Mouse (Mus musculus) gastrocnemius, postnatal 10 days (tissue): Measurements from ENCODE around the gene Scel. TPM values are rescaled to one million over a fixed set of nuclear protein-coding genes. Genes with fewer than 3 reads are reported as not detected.

Experiments used
- DNase-seq: peaks from one replicate; pipeline ENCODE4 v3.0.0; 2021; ENCODE audit warnings: mixed read lengths
- total RNA-seq, 2 experiments: library from RNA; stranded (reverse); gene quantifications; 2 replicates each; pipeline ENCODE4 v1.2.3; 2021

The Scel gene
- total RNA-seq, 2 experiments from 2014 or later, result 0.14 TPM; not detected in 1

DNA sequence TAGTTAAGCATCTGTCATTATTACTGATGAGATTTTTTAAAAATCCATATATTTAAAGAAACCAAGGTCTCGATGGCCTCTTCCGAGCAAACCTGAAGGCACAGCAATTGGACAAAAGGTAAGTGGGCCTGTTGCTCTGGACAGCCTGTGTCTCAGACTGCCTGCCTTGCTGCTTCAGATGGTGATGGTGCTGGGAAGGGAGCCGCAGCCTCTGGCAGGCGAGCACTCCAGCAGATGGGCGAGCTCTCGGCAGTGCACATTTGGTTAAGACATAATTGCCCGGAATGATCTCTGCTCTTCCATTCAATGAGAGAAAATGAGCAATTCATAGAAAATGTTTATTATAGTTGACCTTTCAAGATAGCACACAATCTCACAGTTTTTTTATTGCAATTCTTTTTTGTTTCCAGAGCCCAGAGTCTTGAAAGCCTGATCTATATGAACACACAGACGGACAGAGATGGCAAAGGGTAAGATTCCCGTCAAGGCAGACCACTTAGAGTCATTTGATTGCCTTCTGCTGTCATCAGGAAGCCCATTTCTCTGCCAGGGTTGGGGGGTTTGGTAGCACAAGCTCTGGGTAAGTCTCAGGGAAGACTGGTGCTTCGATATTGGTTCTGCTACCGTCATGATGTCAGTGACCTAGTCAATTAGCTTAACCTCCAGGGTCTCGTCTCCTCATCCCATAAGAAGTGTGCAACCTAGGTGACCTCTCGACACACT lies 58.6 kb downstream of the Scel start:
- DNase-seq, result no peak

DNA sequence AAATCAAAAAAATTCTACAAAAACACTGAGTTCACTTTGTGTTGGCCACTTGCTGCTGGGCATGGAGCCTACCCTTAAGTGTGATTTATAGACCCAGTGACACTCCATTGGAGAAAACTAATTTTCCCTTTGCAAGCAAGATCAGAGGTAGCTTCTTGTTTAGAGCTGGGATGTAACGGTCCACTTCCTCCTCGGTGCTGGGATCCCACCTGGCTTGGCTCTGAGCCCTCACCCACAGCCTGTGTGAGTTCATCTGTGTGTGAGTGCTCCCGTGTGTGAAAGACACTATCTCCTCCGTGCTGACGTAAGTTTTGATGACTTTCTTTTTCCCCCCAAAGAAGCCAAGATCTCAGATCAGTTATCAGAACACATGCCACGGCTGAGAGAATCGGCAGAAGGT lies 62.7 kb downstream of the Scel start:
- DNase-seq, result no peak

DNA sequence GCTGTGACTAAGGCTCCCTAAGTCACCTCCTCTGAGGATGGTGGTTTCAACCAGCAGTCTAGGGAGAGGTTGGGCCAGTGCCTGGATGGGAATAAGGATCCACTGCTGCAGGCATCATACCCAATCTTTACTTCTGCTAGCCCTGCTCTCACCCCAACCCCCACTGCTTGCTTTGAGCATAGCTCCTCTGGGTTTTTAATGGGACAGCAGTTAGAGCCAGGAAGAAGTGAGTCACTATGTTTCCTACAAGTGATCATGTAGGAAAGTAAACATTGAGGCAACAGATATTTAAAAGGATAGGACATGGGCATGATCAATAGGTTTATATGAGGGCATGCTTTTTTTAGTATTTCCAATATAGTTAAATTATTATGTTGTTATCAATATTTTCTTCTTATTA lies 63.9 kb downstream of the Scel start:
- no peak for DNase-seq

DNA sequence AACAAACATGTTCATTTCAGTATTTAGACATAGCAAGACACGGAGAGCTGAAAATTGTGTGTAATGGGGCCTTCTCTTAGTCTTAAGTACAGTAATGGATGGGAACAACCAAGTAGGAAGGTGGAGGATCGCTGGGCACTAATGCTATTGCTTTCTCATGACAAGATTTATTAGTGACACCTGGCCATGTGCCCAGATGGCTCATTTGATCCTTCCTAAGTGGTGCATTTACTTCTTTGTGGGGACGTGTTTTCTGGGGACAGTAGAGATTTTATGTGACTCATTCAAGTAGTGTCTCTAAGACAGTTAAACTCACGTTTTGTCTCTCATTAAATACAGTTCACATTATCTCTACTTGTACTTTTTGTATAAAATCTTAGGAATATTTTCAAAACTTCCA lies 73.5 kb downstream of the Scel start:
- peak; percentile 10 for DNase-seq

DNA sequence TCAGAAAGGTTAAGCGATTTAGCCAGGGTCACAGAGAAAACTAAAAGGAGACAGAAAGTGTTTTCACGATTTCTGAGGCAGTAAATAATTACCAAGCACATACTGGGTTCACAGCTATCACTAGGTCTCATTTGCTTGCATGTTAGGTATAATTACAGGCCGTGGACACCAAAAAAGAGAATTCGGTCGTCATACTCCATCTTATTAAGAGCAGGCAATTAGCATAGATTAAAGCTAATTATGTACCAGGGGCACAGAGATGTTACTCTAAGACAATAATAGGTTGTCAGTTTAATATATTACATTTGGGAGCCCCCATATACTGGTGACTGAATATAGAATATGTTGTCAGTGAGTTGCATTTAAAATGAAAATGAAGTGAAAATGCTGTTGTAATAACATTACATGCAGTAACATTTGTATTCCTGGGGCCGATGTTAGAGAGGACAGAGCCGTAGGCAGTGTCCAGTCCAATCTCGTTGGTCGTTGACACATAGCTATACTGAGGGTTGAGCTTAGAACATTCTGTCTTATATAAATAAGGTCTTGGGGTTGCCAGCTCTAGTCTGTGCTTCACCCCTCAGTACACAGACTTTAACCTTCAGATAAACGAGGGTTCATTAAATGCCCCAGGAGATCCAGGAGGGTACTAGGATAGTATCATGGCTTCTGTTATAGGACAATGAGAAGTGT lies 74.2 kb downstream of the Scel start:
- DNase-seq, result no peak

DNA sequence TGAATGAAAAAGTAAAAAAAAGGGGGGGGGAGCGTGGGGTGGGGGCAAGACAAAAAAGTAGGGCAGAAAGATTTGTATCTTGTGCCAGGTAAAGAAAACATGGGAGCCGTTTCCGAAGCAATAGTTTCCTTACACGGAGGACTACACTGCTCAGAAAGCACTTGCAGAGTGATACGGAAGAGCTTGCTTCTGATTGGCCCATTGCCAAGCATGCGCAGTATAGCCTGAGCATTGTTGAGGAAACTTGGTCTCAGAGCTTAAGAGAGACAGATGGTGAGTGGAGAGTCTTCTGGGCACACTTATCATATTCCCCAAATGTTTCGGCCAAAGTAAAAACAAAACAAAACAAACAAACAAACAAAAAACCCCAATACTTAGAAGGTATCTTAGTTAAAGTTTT lies 76.7 kb downstream of the Scel start:
- no peak for DNase-seq

DNA sequence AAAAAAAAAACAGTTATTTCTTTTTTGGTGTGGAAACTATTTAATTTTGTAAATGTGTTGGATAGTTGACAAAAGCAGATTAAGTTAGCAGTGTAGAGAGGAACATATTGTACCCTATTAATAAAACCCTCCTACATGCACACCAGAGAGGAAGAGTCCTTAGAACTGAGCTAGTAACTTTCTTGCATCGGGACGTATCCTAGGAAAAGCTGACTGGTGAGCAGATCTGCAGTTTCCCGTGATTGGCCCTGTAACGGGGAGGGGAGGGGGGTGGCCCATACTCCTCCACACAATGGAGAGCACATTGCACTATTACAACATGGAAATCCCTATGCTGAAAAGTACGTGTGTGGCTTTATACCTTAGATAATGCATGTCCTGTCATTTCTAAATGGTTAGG lies 82.7 kb downstream of the Scel start:
- no peak for DNase-seq

DNA sequence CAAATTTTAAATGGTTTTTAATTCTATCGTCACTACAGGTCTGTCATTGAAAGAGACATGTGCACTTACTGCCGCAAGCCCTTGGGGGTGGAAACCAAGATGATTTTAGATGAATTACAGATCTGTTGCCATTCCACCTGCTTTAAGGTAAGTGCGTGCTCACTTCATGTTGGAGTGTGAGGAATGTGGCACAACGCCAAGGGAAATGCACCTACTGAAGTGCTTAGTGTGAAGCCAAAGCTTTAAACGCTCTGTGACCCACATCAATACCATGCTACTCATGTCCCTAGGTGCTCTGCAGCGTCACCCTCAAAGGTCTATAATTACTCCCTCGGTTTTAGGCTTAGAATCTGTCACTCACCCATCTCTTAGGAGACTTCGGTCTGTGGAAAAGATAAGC lies 94.9 kb downstream of the Scel start:
- no peak for DNase-seq

DNA sequence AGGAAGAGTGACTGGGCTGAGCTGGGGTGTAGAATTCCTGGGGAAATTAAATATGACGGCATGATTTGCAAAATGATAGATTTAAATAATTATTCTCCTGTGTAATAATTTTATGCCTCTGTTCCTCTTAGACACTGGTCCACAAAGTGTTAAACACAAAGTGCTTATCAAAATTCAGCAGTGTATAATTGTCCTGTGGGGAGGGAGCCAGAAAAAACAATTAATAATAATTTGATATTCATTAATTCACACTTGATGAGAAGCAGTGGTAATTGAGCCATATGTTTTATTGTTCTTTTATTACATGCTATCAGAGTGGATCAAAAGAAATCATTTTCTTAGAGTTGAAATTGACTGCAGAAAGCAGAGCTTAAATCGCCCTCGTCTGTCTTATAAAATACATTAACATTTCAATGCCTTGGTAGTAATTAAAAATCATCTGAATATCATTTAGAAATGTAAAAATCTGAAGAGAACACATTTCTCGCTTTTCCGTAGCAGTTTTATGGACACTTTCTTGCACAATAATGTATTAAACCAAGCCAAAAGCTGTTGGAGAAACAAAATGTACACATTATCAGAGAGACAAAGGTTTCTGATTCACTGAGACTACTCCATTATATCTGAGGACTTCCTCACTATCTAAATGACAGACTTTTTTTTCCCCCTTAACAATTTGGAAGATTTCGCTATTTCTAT lies 100.6 kb downstream of the Scel start:
- DNase-seq, result no peak

DNA sequence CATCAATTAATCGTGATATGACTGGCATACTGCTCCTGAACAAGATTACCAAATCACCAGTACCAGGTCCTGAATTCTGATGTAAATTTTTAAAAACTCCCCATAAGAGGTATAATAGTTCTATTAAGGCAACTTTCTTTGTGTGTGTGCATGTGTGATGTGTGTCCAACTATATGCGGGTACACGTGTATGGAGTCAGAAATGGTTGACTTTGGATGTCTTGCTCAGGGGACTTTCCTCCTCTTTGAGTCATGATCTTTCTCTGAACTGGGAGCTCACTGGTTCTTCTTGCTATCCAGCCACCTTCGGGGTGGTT lies 101.1 kb downstream of the Scel start:
- DNase-seq, result no peak

DNA sequence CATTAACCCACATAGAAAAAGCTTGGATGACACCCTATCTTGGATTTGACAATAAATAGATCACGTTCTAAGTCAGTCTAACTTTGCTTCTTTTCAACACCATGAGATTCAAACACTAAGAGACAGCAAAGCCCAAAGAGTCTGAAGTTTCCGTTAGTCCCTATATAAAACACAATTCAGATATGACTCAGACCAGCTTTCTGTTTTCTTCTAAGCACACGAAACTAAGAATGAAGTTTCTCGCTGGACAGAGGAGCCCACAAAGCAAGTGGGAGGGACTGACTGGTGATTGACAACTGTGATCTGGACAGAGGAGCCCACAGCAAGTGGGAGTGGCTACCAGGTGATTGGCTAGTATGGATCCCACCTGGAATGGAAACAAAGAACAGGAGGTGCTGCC lies 106.6 kb downstream of the Scel start:
- DNase-seq, result no peak

DNA sequence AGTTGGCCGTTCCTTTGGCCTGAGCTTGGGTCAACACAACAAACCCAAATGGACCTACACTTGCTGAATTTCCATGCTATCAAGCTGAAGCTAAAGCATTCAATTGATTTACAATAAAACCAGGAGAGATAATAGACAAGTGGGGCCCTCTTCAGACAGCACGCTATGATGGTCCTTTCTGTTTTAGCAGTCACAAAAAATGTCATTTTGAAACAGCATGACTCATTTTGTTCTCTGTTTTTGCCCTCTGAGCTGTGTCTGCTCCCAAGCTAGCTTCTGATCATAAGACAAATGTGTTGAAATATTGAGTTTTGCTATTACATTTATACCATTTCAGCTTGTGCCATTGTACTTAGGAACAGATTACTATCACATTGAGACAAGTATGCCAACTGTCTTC lies 108.1 kb downstream of the Scel start:
- DNase-seq, result no peak

DNA sequence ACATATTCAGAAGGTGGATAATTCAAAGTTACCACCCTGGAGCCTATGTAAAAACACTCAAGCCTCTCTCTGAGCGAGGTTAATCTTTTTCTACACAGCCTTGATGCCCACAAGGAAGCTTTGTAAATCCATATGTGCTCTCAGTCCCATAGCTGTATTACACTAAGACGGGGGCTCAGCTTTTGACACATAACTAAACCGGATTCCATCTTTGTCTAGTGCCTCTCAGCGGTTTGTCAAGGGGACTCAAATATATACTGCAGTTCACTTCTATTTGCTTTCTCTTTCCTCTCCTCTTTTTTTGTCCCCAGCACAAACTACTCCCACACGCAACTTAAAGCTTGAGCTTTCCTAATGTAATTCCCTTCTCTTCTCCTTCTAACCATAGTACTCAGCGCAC lies 113.0 kb downstream of the Scel start:
- no peak for DNase-seq

DNA sequence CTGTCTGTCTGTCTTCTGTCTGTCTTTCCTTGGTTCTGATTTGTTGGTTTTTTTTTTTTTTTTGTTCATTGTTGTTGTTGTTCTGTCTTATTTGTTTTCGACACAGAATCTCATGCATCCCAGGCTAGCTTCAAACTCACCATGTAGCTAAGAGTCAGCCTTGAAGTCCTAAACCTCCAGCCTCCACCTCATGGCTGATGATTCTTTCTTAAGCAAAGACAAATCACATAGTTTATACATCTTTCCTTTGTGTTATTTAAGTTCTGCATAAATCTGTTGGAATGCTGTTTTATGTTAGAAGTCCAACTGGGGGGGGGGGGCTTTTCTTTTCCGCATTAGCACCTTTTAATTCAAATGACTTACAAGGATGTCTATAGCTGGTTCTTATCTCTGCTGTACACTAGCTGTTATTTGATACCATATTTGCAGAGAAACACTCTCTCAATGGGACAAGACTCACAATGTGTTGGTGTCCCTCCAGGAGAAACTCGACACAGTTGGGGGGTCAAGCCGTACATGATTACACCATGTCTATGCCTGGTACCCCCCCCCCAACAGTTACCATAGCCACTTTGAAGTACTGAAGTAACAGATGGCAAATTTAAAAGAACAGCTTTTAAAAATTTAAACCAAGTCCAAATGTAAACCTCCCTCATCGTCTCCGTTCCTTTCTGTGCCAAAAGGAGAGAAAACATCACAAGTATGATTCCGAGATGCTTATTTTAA lies 116.7 kb downstream of the Scel start:
- DNase-seq, result no peak

DNA sequence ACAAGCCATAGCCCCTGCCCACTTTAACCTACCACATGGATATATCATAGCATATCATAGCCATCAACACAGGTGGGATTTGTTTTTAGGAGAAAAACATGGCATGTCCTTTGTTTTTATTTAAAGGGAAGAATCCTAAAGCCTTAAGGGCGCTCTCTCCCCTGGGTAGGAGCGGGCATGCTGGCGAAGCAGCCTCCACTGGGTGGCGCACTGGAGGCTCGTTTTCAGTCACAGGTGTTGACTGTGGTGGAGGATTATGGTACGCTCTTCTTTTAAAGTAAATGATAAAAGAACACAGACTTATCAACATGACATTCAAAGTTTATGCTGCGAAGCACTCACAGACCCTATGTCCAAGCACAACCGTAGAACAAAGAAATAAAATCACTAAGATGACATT lies 117.4 kb downstream of the Scel start:
- DNase-seq, result no peak

DNA sequence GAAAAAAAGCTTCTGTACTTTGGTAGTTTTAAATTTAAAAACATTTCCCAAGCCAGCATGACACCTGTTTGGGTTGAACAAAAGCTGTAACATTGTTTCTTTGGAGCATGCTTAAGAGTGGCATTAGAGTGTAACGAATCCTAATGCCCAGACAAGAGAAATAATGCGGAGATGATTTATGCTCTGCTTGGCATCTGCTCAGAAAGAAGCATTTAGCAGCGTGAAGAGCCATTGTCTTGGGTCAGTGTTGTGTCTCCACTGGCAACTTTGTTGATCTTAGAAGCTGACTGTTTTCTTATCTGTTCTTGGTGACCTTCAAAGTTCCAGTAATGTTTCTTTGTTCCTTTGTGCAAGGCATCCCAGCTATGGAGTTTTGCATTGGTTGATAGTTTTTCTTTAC lies 130.8 kb downstream of the Scel start:
- no peak for DNase-seq

DNA sequence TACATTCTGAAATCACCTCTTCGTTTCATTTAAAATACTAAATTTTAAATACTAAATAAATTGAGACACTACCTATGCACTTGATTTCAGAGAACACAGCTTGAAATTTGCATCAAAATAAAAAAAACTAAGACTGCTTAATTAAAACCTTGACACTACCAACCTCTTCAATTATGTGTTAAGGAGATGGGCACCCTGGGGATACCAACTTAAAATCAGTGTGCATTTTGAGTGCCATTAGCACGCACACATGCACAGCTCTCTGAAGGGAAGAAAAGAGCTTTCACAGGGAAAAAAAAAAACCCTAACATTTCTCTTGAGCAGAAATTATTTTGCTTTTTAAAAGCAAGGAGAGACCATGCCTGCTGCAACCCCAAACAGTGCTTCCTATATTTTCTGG lies 134.8 kb downstream of the Scel start:
- DNase-seq, result no peak

DNA sequence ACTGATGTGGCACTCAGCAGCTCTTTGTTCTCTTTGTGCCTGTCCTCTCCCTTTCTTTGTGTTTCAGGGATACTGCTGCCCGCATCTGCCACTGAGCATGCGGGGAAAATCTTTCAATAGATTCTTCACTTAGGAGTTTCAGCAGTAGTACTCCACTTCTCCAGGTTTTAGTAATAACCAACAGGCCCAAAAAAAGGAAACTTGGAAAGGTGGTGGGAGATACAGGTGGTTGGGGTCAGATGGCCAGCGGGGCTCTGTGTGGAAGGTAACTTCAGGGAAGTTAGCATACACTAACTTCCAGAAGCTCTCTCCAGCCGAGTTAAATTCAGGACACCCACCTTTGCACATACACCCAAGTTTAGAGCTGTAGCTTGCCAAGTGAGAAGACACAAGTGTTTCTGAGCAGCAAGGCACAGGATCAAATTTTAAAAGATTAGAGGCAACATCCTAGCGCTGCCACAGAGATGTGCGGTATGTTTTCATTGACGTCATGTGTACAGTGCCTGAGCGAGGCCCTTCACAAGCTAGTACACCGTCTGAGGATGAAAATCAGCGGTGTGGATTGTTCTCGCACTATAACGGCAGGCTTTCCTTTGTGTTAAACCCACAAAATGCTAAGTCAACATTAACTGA lies 135.6 kb downstream of the Scel start:
- no peak for DNase-seq

DNA sequence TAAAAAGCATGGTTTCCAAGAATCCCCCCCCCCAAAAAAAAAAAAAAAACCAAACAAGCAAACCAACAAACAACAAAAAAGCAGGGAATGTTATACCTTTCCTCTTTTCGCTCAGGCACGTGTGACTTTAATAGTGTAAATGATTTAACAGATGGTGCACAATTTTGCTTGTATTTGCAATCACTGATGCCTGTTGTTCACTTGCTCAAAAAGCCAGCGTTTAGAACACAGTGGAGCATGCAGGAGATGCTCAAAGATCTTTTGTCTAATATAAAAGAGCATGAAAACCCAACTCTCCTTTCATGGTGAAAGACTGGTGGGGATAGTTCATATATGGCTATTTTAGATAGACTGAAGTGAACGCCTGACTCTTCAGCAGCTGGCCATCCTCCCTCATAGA lies 136.2 kb downstream of the Scel start:
- no peak for DNase-seq

DNA sequence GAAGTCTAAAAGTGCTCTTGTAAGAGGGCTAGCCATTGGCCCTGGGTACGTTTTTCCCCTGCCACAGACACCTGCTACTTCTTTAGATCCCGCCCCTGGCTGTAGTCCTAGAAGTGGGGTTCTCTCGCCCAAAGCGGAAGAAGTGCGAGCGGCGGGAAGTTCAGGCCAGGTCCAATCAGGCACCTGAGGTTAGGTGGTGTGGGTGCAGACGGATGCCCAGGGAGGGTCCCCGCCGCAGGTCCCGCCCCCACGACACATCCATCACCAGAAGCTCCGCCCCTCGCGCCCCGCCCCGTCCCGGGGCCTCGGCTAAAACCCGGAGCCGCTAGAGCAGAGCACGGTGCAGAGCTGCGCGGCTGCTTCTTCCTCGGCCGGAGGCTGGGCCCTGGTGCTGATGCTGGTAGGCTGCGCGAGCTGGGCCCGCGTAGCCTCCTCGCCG lies 136.8 kb downstream of the Scel start, which contains the start of gene Slain1:
Slain1 (plus strand) TSS at position 333 of the 439 bp plus-strand sequence.
- DNase-seq, result peak; percentile 30

DNA sequence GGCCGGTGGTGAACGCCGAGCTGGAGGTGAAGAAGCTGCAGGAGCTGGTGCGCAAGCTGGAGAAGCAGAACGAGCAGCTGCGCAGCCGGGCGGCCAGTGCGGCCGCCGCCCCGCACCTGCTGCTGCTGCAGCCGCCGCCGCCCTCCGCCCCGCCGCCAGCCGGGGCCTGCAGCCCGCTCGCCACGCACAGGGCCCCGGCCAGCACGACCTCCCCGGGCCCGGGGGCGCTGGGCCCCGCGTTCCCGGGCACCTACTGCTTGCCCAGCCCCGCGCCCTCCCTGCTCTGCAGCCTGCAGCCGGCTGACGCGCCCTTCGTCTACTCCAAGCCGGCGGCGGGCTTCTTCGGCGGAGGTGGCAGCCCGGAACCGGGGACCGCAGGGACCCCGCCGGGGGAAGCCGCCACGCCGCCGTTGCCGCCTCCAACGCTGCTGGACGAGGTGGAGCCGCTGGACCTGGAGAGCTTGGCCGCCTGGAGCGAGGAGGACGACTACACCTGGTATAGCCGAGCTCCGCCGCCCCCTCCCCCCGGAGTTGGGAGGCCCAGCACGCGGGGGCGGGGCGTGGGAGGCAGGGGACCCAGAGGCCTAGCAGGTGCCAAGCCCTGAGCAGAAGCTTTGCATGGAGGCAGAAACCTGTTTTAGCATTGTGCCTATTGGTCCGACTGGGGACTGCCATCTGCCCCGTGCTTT lies 137.4 kb downstream of the Scel start:
- DNase-seq, result peak; percentile 15

DNA sequence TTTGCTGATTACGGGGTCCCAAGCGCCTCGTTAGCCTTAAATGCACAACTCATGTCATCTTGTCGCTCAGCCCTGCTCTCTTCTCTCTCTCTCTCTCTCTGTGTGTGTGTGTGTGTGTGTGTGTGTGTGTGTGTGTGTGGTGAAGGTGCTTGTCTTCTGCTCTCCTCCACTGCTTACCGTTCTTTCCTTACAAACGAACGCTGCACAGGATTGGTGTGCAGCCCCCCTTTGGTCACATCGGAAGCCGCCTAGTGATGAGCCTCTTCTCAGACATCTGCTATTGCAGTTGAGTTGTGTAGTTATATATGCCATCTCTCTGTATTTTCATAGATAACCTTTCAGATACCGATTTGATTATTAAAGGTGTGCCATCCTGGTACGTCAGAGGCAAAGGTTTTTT lies 138.0 kb downstream of the Scel start:
- no peak for DNase-seq
